Mouse (Mus musculus) heart, adult 2 months (tissue): Measurements from ENCODE around the gene Trim30a.
"Not testable (repeated sequence)": the region's sequence is repeated elsewhere in the genome, so short reads cannot be mapped to it uniquely, and the experiment has no call there.

Source experiments
- EP300 ChIP-seq: fragments of 200-500 bp; IDR thresholded peaks from 2 replicates; pipeline ENCODE4 v1.6.1; 2011; ENCODE audit warnings: low read depth, low read length, control low read depth; ENCODE audit not compliant: insufficient read depth
- POLR2A ChIP-seq: fragments of 200-500 bp; IDR thresholded peaks from 2 replicates; pipeline ENCODE4 v1.6.1; 2011; ENCODE audit warnings: mild to moderate bottlenecking, low read depth, low read length, control low read depth; ENCODE audit not compliant: insufficient read depth

DNA sequence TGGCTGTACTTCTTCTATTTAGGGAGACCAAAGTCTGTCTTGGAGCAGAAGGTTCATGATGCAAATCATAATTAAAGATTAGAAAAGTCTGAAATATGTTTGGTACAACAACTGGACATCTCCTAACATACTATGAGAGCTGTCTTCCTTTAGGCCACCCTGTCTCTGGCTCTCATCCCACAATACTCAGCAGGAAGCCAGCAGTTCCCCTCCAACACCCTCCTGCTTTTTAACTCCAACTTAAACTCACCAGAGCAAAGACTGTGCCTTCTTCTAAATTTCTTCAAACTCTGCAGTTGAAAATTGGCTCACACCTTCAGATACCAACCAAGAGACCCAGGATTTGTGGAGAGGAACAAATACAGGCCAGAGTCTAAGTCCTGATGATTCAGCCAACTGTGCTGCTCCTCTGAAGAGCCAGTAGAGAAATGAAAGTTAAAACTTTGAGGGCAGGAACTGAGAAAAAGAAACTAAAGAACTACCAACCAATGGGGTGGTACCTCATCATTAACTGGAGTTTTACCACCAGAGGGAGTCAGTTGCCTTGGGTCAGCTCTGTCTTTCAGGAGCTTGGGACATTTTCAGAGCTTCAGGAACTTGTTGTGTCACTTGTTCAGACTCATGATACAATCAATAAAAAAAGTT lies 42.5 kb upstream of the Trim30a start, which contains the start of gene Trim30d:
- peak; percentile 30; the same call in 1 of the 2 replicates for TF ChIP-seq POLR2A
- TF ChIP-seq EP300: not testable (repeated sequence)
